Mouse (Mus musculus) adrenal gland (tissue): Measurements from ENCODE around the gene Gprc5c.

Experiments
- intact Hi-C: fragments of 180-260 bp; cut with DNase I; formaldehyde crosslinking; loops from one replicate; pipeline ENCODE4 v1.15.1; 2025
- long read RNA-seq, 2 experiments: library from polyadenylated mRNA; unstranded; transcript quantifications; one replicate each; pipeline ENCODE4 v2.0.0; 2020; ENCODE audit warnings: borderline replicate concordance in 1 of 2; ENCODE audit not compliant: insufficient replicate concordance in 1 of 2

Gprc5c gene
- long read RNA-seq, experiment 1: 0 reads
- long read RNA-seq, experiment 2, partial matches to known transcripts: 0 of 2 reads
- long read RNA-seq, experiment 2, other reads (novel, unspliced or antisense): 0 of 2 reads

- intact Hi-C loops: no loop called here
Measured at GRCm38 (mm10) chr11:114850452-114851268, at the start of gene Gprc5c. TSS of gene Gprc5c (plus strand) at chr11:114851152.

- intact Hi-C loops: no loop called here
Measured at GRCm38 (mm10) chr11:114801906-114802305, 49.0 kb upstream of the Gprc5c start.

- intact Hi-C loops: no loop called here
Measured at GRCm38 (mm10) chr11:114802540-114803267, 48.2 kb upstream of the Gprc5c start.

- intact Hi-C loops: no loop called here
Measured at GRCm38 (mm10) chr11:114803990-114804389, 47.0 kb upstream of the Gprc5c start.

GRCm38 (mm10) chr11:114807025-114807424 lies 43.9 kb upstream of the Gprc5c start:
- intact Hi-C loops: no loop called here

GRCm38 (mm10) chr11:114807686-114808427 lies 43.1 kb upstream of the Gprc5c start:
- intact Hi-C loops: no loop called here

- intact Hi-C loops: no loop called here
Measured at GRCm38 (mm10) chr11:114809371-114809770, 41.6 kb upstream of the Gprc5c start.

- intact Hi-C loops: no loop called here
Measured at GRCm38 (mm10) chr11:114810344-114810743, 40.6 kb upstream of the Gprc5c start.

- intact Hi-C loops: loop anchor here (1.0 kb wide), 2 partner anchors 65 to 100 kb away; no protein-coding TSS in a partner anchor
Measured at GRCm38 (mm10) chr11:114812731-114813240, 38.2 kb upstream of the Gprc5c start.

GRCm38 (mm10) chr11:114814873-114815592 lies 35.9 kb upstream of the Gprc5c start:
- intact Hi-C loops: no loop called here

- intact Hi-C loops: no loop called here
Measured at GRCm38 (mm10) chr11:114816934-114817333, 34.0 kb upstream of the Gprc5c start.

- intact Hi-C loops: no loop called here
Measured at GRCm38 (mm10) chr11:114818185-114818584, 32.8 kb upstream of the Gprc5c start.

- intact Hi-C loops: no loop called here
Measured at GRCm38 (mm10) chr11:114819110-114819509, 31.8 kb upstream of the Gprc5c start.

- intact Hi-C loops: no loop called here
Measured at GRCm38 (mm10) chr11:114820444-114820843, 30.5 kb upstream of the Gprc5c start.

GRCm38 (mm10) chr11:114821325-114821724 lies 29.6 kb upstream of the Gprc5c start:
- intact Hi-C loops: no loop called here

GRCm38 (mm10) chr11:114822727-114823126 lies 28.2 kb upstream of the Gprc5c start:
- intact Hi-C loops: no loop called here

- intact Hi-C loops: no loop called here
Measured at GRCm38 (mm10) chr11:114823199-114823725, 27.7 kb upstream of the Gprc5c start.

- intact Hi-C loops: no loop called here
Measured at GRCm38 (mm10) chr11:114826686-114827085, 24.3 kb upstream of the Gprc5c start.

- intact Hi-C loops: no loop called here
Measured at GRCm38 (mm10) chr11:114829499-114830432, 21.2 kb upstream of the Gprc5c start.
